Mouse (Mus musculus) heart, postnatal 0 days (tissue): Measurements from ENCODE around the gene Lair1.
"Not testable (repeated sequence)": the region's sequence is repeated elsewhere in the genome, so short reads cannot be mapped to it uniquely, and the experiment has no call there.

Source experiments
- CTCF ChIP-seq: IDR thresholded peaks from 2 replicates; pipeline ENCODE4 v1.5.1; 2016; ENCODE audit warnings: antibody characterized with exemption, control low read depth, low read depth
- EP300 ChIP-seq: IDR thresholded peaks from 2 replicates; pipeline ENCODE4 v1.6.1; 2016; ENCODE audit warnings: antibody characterized with exemption, low read depth

DNA sequence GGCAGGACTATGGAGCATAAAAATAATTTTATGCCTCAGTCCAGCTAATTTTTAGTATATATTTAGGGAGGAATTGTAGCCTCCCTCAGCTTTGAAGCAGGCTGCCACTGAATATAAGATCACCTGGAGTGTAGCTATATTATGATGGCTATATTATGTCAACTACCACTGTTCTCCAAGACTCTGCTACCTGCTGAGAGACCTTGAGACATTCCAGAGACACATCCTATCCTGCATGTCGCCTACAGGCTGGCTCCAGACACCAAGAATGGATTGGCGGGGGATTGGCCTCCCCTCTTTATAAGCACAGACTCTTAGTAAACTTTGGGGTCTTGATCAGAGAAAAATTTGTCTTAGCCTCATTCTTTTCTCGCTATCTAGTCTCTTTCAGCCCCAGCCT, 58.4 kb downstream of the Lair1 start:
- not testable (repeated sequence) for TF ChIP-seq EP300, CTCF
